Mouse (Mus musculus) intestine, embryonic 15.5 days (tissue): Measurements from ENCODE around the gene Gm33815. TPM values are rescaled to one million over a fixed set of nuclear protein-coding genes. Genes with fewer than 3 reads are reported as not detected.
"Not testable (repeated sequence)": the region's sequence is repeated elsewhere in the genome, so short reads cannot be mapped to it uniquely, and the experiment has no call there.

ENCODE experiments used
- ATAC-seq: fragments of 200-750 bp; cut with Nextera tagmentation; 2 replicates; pipeline ENCODE4 v1.8.0; 2017; ENCODE audit warnings: moderate TSS enrichment, moderate library complexity
- H3K27ac ChIP-seq: fragments of 300-500 bp; sonication (generic); 2 replicates; pipeline ENCODE4 v1.5.1; 2015; ENCODE audit warnings: mild to moderate bottlenecking, inconsistent platforms
- H3K27me3 ChIP-seq: fragments of 300-500 bp; sonication (generic); replicated peaks from 2 replicates; pipeline ENCODE4 v1.6.1; 2015; ENCODE audit warnings: inconsistent platforms
- H3K36me3 ChIP-seq: fragments of 300-500 bp; sonication (generic); 2 replicates; pipeline ENCODE4 v1.6.1; 2015; ENCODE audit warnings: inconsistent platforms
- H3K4me1 ChIP-seq: fragments of 300-500 bp; sonication (generic); replicated peaks from 2 replicates; pipeline ENCODE4 v1.6.1; 2015; ENCODE audit warnings: inconsistent platforms
- H3K4me2 ChIP-seq: fragments of 300-500 bp; sonication (generic); replicated peaks from 2 replicates; pipeline ENCODE4 v1.6.1; 2015; ENCODE audit warnings: mild to moderate bottlenecking, inconsistent platforms
- H3K4me3 ChIP-seq: fragments of 300-500 bp; sonication (generic); replicated peaks from 2 replicates; pipeline ENCODE4 v1.5.1; 2015; ENCODE audit warnings: inconsistent platforms
- H3K9ac ChIP-seq: fragments of 300-500 bp; sonication (generic); 2 replicates; pipeline ENCODE4 v1.6.1; 2015; ENCODE audit warnings: inconsistent platforms
- H3K9me3 ChIP-seq: fragments of 300-500 bp; sonication (generic); 2 replicates; pipeline ENCODE4 v1.6.1; 2016; ENCODE audit warnings: inconsistent platforms
- whole genome bisulfite sequencing: fragments of 180-500 bp; shearing (Covaris S2); methylation state at CpG from one replicate; pipeline ENCODE4 v1.1.7; 2015; 5-methylcytosine and 5-hydroxymethylcytosine counted together
- polyA plus RNA-seq: library from polyadenylated mRNA; unstranded; fragments of >200 nt; fragmentation: Nextera tagmentation; extraction: Ambion mirVana; gene quantifications from 2 replicates; pipeline ENCODE4 v1.2.1, GENCODE M21; 2015

Gene Gm33815
- polyA plus RNA-seq, result not detected in 2 replicates

DNA sequence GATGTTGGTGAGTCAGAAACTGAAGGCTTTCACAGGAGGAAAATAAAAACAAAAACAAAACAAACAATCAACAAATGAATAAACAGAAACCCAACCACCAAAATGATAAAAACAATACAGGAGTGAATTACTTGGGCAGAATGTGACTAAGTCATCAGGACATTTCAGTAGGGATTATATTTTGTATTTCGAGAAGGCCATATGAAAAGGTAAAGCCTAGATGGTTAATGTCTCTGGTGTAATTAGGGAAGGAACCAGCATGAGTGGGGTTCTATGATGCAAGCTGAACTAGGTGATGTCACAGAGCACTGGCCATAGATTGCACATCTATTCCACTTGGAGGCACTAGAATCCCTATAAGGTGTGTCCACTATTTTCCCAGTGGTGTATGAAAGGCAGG lies at the start of gene Gm33815:
Gene Gm33815 (plus strand): TSS at position 301 of the 400 bp plus-strand sequence.
- H3K27me3 ChIP-seq, H3K4me3 ChIP-seq, H3K4me2 ChIP-seq, H3K9me3 ChIP-seq, ATAC-seq, H3K36me3 ChIP-seq, H3K4me1 ChIP-seq, H3K27ac ChIP-seq, H3K9ac ChIP-seq: not testable (repeated sequence)
- WGBS, result no CpG with 5 or more reads among the region's 1 CpGs
